Mouse (Mus musculus) E14TG2a.4 (cell line): ENCODE data around the gene Prdm11.

ENCODE experiments used
- CTCF ChIP-seq: conservative IDR thresholded peaks from 2 replicates; pipeline ENCODE4 v1.5.1; 2014; ENCODE audit warnings: low read length
- NANOG ChIP-seq: IDR thresholded peaks from 2 replicates; pipeline ENCODE4 v1.6.1; 2014; ENCODE audit warnings: borderline replicate concordance, low read length, mixed read lengths

- TF ChIP-seq CTCF (no peak), NANOG (no peak)
These were observed 92.5 kb downstream of the Prdm11 start for GRCm38 (mm10) chr2:92953450-92953849.
